Mouse (Mus musculus): ENCODE measurements around the gene Mef2d.
"Not testable (repeated sequence)": the region's sequence is repeated elsewhere in the genome, so short reads cannot be mapped to it uniquely, and the experiment has no call there.

Mef2d gene

DNA sequence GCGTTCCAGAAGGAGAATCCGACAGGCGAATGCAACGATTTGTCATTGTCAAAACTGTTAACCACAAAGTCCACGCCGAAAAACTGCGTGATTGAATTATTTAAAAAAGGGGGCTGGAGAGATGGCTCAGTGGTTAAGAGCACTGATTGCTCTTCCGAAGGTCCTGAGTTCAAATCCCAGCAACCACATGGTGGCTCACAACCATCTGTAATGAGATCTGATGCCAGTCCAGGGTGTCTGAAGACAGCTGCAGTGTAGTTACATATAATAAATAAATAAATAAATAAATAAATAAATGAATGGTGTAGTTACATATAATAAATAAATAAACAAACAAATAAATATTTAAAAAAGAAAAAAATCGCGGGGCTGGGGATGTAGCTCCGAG, 36.2 kb downstream of the Mef2d start:
- DNase-seq (ENCODE audit: low read depth in 2 of 2, low spot score in 2 of 2), result not testable (repeated sequence)

DNA sequence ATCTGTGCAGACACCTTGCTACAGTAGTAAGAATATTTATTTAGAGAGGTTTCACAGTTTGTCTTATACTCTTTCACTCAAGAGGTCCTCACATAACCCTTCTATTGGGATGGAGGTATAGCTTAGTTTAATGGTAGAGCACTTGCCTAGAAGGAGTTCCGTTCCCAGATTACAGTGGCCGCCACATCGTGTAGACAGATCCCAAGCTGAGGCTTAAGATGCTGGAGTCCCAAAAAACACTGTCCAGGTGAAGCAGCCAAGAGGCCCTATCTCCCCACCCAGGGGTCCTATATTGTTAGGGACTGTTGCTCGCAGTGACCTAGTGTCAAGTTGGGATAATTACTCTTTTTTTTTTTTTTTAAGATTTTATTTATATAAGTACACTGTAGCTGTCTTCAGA, 36.8 kb downstream of the Mef2d start:
- no peak for DNase-seq (ENCODE audit: low read depth in 2 of 2, low spot score in 2 of 2)

DNA sequence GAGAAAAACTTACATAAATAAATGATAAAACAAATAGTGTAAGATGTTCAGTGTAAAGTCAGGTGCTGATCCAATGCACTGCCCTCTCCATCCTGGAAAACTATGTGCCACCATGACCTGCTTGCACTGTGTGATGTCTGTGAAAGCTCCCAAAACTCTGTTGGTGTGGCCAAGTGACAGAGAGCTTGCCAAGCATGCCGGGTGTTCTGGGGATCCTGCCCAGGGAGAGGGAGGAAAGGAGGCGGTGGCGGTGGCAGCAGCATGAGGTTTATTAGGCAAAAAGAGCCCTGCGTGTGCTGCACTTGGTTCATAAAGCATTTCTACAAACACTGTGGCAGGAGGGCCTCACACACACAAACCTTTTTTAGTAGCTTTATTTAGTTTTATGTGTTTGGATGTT, 39.2 kb downstream of the Mef2d start:
- no peak for DNase-seq (ENCODE audit: low read depth in 2 of 2, low spot score in 2 of 2)

DNA sequence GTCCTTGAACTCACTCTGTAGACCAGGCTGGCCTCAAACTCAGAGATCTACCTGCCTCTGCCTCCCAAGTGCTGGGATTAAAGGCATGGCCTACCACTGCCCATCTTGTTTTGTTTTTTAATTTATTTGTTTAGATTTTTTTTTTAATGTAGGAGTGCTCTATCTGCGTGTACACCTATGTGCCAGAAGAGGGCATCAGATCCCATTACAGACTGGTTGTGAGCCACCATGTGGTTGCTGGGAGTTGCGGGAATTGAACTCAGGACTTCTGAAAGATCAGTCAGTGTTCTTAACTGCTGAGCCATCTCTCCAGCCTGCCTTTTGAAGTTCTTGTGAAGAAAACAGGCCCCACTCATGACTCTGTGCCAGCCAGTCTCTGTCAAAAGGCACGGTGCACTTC, 44.3 kb downstream of the Mef2d start:
- no peak for DNase-seq (ENCODE audit: low read depth in 2 of 2, low spot score in 2 of 2)

DNA sequence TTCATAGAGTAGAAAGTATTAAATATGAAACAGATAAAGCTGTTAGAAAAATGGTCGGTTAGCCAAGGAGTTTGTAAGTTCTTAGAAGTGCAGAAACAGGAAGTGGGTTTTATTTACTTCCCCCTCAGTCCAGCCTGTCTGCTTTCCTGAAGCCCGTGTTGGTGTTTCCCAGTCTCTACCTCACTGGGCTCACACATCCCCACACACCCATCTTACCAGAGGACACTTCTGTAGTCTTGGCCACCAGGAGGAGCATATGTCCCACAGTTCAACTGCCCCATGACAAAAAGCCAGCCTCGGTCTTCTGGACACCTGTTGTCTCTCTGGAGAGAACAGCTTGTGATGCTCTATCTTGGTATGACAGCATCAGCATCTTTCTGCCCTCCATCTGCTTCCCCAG, 49.0 kb downstream of the Mef2d start:
- DNase-seq (ENCODE audit: low read depth in 2 of 2, low spot score in 2 of 2), result no peak

DNA sequence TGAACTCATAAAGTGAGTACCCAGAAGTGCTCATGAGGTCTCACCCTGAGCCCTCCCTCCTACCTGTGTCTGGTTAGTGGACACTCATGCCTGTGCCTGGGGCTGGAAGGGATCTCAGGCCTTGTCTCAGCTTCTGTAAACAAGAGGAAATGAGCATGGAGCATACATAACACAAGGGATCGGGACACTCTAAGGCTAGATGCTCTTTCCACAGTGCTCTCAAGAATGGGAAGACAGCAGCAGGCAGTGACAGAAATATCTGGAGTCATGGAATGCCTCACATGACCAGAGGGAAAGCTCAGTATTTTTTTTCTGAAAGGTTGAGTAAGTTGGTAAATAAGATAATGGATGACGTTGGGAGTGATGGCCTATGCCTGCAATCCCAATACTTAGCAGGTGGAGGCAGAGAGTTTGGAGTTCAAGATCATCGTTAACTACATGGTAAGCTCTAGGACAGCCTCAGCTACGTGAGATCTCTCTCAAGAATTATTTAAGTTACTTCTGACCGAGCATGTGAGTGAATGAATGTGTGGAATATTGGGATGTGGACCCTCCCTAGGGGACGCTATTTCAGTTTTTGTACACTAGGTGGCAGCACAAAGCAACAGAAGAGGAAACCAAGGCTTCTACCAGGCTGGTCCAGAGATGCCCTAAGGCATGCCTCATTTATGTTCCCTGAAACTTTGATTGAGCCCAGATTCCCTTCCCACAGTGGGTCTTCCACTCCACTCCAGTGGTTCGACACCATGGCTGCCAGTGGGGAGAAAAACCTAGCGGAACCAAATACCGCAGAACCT, 49.8 kb downstream of the Mef2d start:
- no peak for DNase-seq (ENCODE audit: low read depth in 2 of 2, low spot score in 2 of 2)

DNA sequence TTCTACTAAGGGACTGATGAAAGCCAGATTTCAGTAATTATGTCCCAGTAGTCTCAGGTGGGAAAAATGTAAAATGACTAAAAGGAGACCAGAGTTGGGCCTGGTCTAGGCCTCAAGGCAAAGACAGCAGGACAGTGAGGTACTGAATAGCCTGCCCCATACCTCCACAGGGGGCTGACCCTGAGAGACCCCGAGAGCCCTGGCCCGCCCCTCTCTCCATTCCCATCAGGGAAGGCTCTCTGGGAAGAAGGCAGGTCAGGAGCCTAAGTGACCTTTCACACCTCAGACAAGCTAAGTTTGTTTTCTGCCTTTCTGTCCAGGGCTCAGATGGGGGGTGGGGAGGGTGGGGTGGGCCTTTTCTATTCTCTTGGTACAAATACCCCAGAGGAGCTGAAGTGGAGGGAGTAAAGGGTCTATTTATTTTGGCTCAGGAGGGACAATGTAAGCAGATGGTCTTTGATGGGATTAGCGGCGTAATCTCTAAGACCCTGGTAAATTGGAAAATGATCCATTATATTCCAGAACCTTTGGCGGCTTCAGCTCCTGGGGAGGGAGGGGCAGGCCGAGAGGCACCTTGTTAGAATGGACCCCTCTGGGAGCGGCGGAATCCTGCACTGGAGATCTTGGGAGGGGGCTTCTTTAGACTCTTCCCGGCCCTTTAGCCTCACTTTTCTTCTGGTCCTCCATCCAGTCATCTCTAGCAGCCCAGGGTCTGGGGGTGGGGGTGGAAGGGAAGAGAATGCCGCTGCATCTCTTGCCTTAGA, 55.8 kb downstream of the Mef2d start:
- no peak for DNase-seq (ENCODE audit: low read depth in 2 of 2, low spot score in 2 of 2)

DNA sequence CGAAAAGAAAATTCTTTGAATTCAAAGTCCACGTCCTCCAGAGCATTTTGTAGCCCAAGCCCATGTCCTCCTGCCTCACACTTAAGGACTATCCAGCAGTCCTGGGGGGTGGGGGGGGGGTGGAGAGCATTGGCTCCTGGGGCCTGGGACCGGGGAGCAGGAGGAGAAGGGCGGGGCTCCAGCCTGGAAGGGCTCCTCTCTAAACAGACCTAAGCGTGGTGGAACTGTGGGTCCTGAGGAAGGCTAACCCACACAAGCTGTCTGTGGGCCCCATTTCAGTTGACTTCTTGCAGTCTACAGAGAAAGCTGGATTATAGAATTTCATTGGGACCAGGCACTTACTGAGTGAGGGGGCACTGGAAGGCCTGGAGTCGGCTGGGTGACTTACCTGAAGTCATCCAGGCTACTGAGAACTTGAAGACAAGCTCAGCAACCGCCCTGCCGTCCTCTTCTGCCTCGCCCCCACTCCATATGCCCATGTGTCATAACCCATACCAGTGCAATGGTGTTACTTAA, 56.4 kb downstream of the Mef2d start:
- no peak for DNase-seq (ENCODE audit: low read depth in 2 of 2, low spot score in 2 of 2)

DNA sequence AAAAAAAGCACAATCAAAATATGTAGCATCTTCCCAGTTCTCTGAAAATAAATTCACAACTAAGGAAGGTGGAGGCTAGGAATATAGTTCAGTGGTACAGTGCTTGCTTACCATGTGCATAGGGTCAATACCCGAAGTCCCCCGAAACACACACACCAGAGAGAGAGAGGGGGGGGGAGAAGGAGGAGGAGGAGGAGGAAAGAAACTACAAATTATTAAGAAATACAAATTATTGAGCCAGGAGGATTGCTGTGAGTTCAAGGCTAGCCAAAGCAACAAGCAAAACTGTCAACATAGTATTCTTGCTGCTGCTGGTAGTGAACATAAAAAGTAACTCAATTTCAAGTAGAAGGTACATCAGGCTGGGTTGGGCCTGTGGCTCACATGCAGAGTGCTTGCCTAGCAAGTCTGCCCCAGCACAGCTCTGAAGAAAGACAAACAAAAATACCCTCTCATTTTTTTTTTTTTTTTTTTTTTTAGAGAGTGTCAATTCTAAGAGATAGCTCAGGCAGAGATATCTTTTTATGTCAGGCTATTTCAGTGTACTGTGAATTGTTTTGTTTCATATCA, 57.5 kb downstream of the Mef2d start:
- no peak for DNase-seq (ENCODE audit: low read depth in 2 of 2, low spot score in 2 of 2)

DNA sequence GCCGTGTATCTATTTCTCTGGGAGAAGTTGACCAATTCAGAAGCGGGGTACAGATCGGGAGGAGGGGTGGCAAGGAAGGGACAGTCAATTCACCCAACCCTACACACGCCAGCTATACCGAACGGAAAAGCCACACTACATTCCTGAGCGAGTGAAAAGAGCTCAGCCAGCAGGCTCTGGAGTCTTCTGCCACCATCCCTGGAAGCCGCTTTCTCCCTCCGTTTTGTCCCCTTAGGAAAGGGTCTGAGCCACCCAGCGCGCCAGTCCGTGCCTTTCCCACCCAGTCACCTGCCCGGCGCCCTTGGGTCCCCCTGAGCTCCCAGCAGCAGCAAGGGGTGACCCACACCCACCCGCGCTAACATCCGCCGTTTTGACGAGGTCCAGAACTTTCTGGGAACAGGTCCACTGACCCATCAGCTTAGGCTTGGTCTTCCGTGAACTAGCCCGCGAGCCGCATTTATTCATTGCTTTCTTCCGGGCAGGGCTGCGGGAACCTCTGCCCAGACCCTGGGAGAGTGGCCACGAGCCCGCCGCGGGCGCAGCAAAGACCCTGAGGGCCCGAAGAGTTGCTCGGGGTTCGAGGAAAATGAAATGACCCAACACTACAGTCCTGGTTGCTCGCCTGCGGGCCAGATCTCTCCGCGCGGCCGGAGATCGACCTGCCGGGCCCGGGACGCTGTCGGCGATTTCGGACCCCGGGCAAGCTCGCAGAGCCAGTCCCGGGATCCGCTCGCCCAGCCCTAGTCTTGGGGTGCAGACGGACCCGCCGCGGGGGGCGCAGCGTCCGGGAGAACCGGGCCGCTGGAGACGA, 58.2 kb downstream of the Mef2d start:
- DNase-seq (ENCODE audit: low read depth in 2 of 2, low spot score in 2 of 2), result no peak

DNA sequence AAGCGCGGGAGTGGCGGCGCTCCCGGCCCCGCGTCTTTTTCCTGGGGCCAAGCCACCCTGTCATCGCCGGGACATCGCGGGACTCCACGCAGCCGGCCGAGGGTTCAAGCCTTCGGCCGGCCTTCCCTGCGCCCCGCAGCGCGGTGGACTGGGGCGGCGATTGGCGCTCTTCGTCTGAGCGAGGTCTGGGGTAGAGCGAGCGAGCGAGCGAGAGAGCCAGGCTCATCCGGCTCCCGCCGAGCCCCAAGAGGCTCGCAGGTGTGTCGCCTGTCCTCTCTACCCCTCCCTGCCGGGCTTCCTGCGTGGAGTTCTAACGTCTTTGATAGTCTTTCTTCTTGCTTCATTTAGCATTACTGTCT, 58.8 kb downstream of the Mef2d start:
- DNase-seq (ENCODE audit: low read depth in 2 of 2, low spot score in 2 of 2), result no peak

DNA sequence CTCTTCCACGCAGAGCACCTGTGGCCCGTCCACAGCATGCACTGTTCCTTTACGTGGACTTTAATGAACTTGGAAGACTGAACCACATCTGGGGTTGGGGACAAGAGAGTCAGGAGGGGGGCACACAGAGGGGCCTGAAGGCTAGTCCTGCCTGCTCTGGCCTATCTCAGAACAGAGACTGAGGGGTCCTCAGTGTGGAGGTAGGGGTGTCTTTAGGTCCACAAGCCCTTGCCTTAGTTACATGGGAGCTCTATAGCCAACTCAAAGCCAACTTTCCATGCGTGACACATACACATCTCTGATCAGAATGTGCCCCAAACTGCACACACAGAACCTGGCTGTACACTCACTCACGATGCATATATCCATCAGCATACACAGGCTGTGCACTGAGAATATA, 59.5 kb downstream of the Mef2d start:
- DNase-seq (ENCODE audit: low read depth in 2 of 2, low spot score in 2 of 2), result no peak

DNA sequence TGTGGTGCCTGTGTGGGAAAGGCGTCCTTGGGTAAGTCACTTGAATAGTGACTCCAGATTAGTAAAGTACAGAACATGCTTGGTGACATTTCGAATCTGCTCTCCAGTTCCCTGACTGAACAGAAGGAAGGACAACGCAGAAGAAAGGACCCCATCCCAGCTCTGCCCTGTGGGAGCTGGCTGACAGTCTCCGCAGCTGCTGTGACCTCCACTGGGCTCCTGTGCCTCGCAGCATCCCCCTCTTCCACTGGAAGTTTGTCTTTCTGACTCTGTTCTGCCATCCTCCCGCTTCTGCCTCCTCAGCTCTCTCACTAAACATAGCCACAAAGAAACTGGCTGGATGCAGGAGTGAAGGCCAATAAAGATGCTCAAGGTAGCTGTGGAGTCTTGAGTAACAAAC, 60.8 kb downstream of the Mef2d start:
- DNase-seq (ENCODE audit: low read depth in 2 of 2, low spot score in 2 of 2), result no peak

DNA sequence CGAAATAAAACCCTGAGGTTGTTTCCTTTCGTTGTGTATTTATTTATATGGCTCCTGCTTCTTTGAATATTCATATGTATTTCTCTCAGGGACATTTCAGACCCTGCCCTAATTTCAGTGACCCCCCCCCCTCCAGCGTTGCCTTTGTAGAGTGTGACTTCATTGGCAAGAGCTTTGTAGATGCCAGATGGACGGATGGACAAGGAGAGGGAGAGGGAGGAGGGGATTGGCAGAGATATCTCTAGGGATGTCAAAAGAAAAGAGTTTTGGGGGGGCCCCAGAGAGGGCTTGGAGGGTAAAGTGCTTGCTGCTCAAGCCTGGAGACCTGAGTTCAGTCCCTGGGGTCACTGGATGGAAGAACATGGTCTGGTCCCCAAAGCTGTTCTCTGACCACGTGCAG, 61.3 kb downstream of the Mef2d start:
- no peak for DNase-seq (ENCODE audit: low read depth in 2 of 2, low spot score in 2 of 2)

DNA sequence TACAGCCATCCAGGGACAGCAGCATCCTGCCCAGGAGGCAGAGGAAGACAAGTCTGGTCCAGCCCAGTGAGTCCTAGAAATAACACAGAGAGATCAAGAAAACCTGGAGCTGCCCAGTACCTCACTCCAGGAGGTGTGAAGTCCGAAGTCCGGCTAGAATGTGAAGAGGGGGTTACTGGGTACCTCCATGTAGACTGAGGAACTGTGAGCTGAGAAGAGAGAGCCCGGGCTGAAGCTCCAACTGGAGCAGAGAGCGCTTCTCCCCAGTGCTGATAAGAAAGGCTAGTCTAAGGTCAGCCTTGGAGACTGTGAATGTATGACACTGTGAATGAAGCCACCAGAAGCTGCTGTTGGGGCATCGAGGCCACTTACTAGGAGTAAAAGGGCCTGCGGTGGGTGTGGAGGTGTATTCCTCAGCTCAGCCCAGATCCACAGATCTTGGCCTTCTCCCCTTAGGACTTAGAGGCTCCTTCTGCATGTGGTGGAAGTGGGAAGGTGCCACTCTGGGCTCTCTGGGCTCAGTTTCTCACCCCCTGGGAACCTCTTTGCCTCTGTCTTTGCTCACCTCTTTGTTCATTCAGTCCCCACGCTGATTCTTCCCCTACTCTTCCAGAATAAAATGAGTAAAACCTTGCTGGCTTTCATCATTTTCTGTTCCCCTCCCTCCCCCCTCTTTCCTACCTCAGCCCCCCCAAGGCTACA, 62.0 kb downstream of the Mef2d start:
- no peak for DNase-seq (ENCODE audit: low read depth in 2 of 2, low spot score in 2 of 2)

DNA sequence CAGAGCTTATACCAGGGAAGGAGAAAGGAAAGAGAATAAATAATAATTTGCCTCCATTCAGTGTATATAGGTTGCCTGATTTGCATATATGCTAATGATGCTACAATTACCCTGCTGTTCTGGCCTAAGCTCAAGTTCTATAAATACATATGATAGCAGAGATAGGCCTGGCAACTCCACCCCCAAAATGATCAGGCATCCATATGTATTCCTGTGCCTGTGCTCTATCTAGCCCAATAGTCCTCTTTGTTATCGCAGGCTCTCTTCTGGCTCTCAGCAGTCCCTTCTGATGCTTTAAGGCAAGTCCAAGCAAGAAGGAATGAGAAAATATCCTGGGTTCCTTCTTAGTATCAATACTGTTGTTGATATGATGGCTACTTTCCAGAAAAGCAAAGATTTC, 62.6 kb downstream of the Mef2d start:
- DNase-seq (ENCODE audit: low read depth in 2 of 2, low spot score in 2 of 2), result no peak

DNA sequence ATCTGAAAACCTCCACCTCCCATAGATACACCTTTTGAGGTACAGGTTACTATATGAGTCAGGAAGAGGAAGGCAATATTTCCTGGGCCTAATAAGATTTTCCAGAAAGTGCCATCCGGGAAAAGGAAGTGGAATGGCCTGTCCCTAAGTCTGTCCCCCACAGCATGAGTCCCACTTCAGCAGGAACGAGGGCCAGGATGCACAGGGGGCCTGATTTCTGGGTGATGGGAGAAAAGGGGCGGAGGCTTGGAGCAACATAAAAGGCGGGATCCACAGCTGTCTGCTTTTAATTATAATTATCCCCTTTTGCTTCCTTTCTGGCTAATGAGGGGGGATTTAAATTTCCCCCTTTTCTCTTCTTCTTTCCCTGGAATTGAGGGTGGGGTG, 63.0 kb downstream of the Mef2d start:
- DNase-seq (ENCODE audit: low read depth in 2 of 2, low spot score in 2 of 2), result no peak

DNA sequence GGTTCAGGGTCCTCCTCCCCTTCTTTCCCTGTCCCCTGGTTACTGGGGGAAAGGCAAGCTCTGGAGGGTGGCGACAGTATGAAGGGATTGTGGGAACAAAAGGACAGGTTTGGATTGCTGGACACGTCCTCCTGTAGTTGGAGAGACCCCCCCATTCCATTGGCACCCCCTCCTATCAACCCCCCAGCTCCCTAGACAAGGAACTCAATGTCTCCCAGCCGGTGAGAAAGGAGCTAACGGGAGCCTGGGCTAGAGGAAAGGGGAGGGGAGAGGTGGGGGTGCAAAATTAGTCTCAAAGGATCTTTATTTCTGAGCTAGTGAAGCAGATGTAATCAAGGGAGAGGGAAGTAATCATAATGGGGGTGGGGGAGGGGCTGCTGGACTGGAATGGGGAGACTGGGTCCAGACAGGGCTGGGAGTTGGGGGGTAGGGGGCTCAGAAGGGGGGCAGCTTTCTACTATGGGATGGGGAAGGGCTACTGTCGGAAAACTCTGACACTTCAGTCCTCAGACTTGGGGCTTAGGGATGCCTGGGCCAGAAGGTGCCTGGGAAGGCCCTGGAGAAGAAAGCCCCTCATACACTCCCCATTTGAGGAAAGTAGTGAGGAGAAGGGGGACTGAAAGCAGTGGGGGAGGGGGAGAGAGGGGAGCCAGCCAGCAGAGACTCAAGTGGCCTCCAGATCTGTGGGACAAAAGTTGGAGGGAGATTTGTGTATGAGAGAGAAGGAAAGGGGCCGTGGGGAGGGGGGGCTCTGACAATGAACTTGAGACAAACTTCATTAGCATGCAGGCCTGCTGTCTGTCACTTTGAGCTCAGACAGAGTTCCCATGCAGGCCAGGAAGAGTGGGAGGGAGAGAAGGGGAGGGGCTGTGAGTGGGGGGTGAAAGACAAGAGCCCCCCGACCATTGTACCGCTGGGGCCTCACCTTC, 63.7 kb downstream of the Mef2d start:
- no peak for DNase-seq (ENCODE audit: low read depth in 2 of 2, low spot score in 2 of 2)

DNA sequence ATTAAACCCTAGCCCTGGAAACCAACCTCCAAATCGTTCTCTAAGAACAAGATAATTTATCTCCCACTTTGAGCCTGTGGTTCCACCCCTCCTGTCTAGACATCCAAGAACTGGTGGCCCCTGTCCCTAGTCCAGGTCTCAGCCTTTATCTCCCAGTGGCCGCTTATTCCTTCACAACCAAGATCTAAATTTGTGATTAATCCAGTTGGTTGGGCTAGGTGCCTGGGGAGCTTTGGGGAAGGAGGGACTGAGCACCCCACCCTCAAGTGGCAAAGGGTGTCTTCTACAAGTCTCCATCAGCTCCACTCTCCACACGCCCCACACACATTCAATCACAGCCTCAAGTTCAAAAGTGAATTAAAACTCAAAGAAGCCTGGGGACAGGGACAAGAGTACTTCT, 64.3 kb downstream of the Mef2d start:
- DNase-seq (ENCODE audit: low read depth in 2 of 2, low spot score in 2 of 2), result no peak

DNA sequence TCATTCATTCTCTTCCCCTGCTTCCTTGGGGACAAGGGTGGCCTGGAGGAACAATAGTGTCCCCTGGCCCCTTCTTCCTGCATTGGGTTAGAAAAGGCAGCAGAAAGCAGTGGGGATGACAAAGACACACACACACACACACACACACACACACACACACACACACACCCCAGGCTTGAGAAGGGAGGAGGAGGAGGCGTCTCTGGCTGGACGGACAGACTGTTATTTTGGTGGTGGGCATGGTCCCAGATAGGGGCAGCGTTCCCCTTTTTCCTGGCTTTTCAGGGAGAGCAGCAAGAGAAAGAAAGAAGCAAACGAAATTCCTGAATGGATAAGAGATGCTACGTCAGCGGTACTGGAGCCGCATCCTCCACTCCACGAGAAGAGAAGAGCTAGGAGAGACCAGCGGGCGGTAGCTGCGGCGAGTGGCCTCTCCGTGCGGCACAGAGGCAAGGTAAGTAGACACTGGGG, 64.8 kb downstream of the Mef2d start:
- DNase-seq (ENCODE audit: low read depth in 2 of 2, low spot score in 2 of 2), result no peak

Measured in CD8-positive naive resting alpha-beta T cell, adult 2 months (primary cell).